Mouse (Mus musculus): ENCODE results near the gene Ssr2. TPM values are rescaled to one million over a fixed set of nuclear protein-coding genes. Genes with fewer than 3 reads are reported as not detected.
A peak's percentile ranks its signal among the peaks of the same experiment; 100 is the strongest.

The Ssr2 gene
- polyA plus RNA-seq, 1 experiment from 2014 or later = 187 TPM

GRCm38 (mm10) chr3:88620992-88621536, 45.4 kb downstream of the Ssr2 start:
- ATAC-seq (ENCODE audit: low read depth) (peak; percentile 69), DNase-seq (peak; percentile 60)
- peak overlapping the region; percentile 78 for H3K4me3 ChIP-seq (replicated peaks)
- H3K27ac ChIP-seq = peak overlapping the region; percentile 86
- peaks cover 88% of the 10 kb centered on the region for H3K4me1 ChIP-seq (replicated peaks)
- H3K4me2 ChIP-seq = peak overlapping the region; percentile 99
- under 1% methylated on average over 64 of the region's 64 CpGs for WGBS (ENCODE audit: insufficient replicate concordance)
- no peaks in the 10 kb centered on the region for H3K36me3 ChIP-seq
- H3K9ac ChIP-seq = peak overlapping the region; percentile 85
- no peaks in the 10 kb centered on the region for H3K9me3 ChIP-seq (replicated peaks)
- H3K27me3 ChIP-seq = 0 out of 2 replicates have a peak, but pooled peaks cover 5% of the 10 kb centered on the region

- ATAC-seq (ENCODE audit: low read depth) (no peak), DNase-seq (no peak)
- peaks cover 91% of the 10 kb centered on the region for H3K4me1 ChIP-seq (replicated peaks)
- H3K4me3 ChIP-seq (replicated peaks) = peak overlapping the region; percentile 78
- H3K4me2 ChIP-seq = peak overlapping the region; percentile 99
- 0 out of 2 replicates have a peak, but pooled peaks cover 5% of the 10 kb centered on the region for H3K27me3 ChIP-seq
- H3K9me3 ChIP-seq (replicated peaks) = no peaks in the 10 kb centered on the region
- WGBS (ENCODE audit: insufficient replicate concordance) = under 1% methylated on average over 36 of the region's 36 CpGs
- H3K27ac ChIP-seq = peak overlapping the region; percentile 86
- H3K36me3 ChIP-seq = no peaks in the 10 kb centered on the region
- peak overlapping the region; percentile 85 for H3K9ac ChIP-seq
These were observed 45.9 kb downstream of the Ssr2 start for GRCm38 (mm10) chr3:88621537-88622112.

GRCm38 (mm10) chr3:88622113-88622940, 46.7 kb downstream of the Ssr2 start:
- Histone ChIP-seq H3K9me3 (replicated peaks) (no peaks in the 10 kb centered on the region), H3K9ac (peak overlapping the region; percentile 85), H3K27ac (peak overlapping the region; percentile 86), H3K4me2 (peak overlapping the region; percentile 99), H3K4me3 (replicated peaks) (peak overlapping the region; percentile 78), H3K27me3 (0 out of 2 replicates have a peak, but pooled peaks cover 5% of the 10 kb centered on the region), H3K36me3 (no peaks in the 10 kb centered on the region), H3K4me1 (replicated peaks) (peaks cover 97% of the 10 kb centered on the region)
- DNase-seq (no peak), ATAC-seq (ENCODE audit: low read depth) (no peak)
- under 1% methylated on average over 24 of the region's 24 CpGs for WGBS (ENCODE audit: insufficient replicate concordance)

GRCm38 (mm10) chr3:88622941-88623345, 47.3 kb downstream of the Ssr2 start:
- H3K27ac ChIP-seq = peak overlapping the region; percentile 86
- no peaks in the 10 kb centered on the region for H3K36me3 ChIP-seq
- peak overlapping the region; percentile 78 for H3K4me3 ChIP-seq (replicated peaks)
- H3K4me2 ChIP-seq = peak overlapping the region; percentile 99
- no peaks in the 10 kb centered on the region for H3K9me3 ChIP-seq (replicated peaks)
- 0% methylated on average over 6 of the region's 6 CpGs for WGBS (ENCODE audit: insufficient replicate concordance)
- H3K27me3 ChIP-seq = 0 out of 2 replicates have a peak, but pooled peaks cover 5% of the 10 kb centered on the region
- ATAC-seq (ENCODE audit: low read depth) (no peak), DNase-seq (no peak)
- H3K9ac ChIP-seq = peak overlapping the region; percentile 85
- H3K4me1 ChIP-seq (replicated peaks) = peaks cover 100% of the 10 kb centered on the region

- Histone ChIP-seq H3K9me3 (replicated peaks) (no peaks in the 10 kb centered on the region), H3K27me3 (0 out of 2 replicates have a peak, but pooled peaks cover 5% of the 10 kb centered on the region), H3K36me3 (no peaks in the 10 kb centered on the region), H3K27ac (peak overlapping the region; percentile 86), H3K4me3 (replicated peaks) (peak overlapping the region; percentile 78), H3K4me2 (peak overlapping the region; percentile 99), H3K9ac (peak overlapping the region; percentile 85), H3K4me1 (replicated peaks) (peaks cover 100% of the 10 kb centered on the region)
- no peak for ATAC-seq (ENCODE audit: low read depth)
- WGBS (ENCODE audit: insufficient replicate concordance) = 4% methylated on average over 14 of the region's 15 CpGs
- no peak for DNase-seq
These were observed 47.9 kb downstream of the Ssr2 start for GRCm38 (mm10) chr3:88623346-88624135.

- 0 out of 2 replicates have a peak, but pooled peaks cover 5% of the 10 kb centered on the region for H3K27me3 ChIP-seq
- 25% methylated on average over 4 of the region's 4 CpGs for WGBS (ENCODE audit: insufficient replicate concordance)
- no peak for ATAC-seq (ENCODE audit: low read depth)
- peak overlapping the region; percentile 78 for H3K4me3 ChIP-seq (replicated peaks)
- peaks cover 100% of the 10 kb centered on the region for H3K4me1 ChIP-seq (replicated peaks)
- no peaks in the 10 kb centered on the region for H3K9me3 ChIP-seq (replicated peaks)
- H3K27ac ChIP-seq = no peak overlapping the region
- H3K9ac ChIP-seq = peak overlapping the region; percentile 9; the same call in 1 of the 2 replicates
- peaks cover 3% of the 10 kb centered on the region for H3K36me3 ChIP-seq
- H3K4me2 ChIP-seq = peak overlapping the region; percentile 99
- DNase-seq = no peak
These were observed 48.6 kb downstream of the Ssr2 start for GRCm38 (mm10) chr3:88624324-88624723.

GRCm38 (mm10) chr3:88624951-88625350, 49.3 kb downstream of the Ssr2 start:
- no peak overlapping the region for H3K4me3 ChIP-seq (replicated peaks)
- peak overlapping the region; percentile 99 for H3K4me2 ChIP-seq
- DNase-seq (no peak), ATAC-seq (ENCODE audit: low read depth) (no peak)
- H3K36me3 ChIP-seq = peaks cover 9% of the 10 kb centered on the region
- 0 out of 2 replicates have a peak overlapping the region, but pooled peaks have one; percentile 9 for H3K9ac ChIP-seq
- WGBS (ENCODE audit: insufficient replicate concordance) = 27% methylated on average over 2 of the region's 2 CpGs
- H3K4me1 ChIP-seq (replicated peaks) = peaks cover 99% of the 10 kb centered on the region
- no peaks in the 10 kb centered on the region for H3K9me3 ChIP-seq (replicated peaks)
- H3K27ac ChIP-seq = peak overlapping the region; percentile 47
- 0 out of 2 replicates have a peak, but pooled peaks cover 5% of the 10 kb centered on the region for H3K27me3 ChIP-seq

- H3K4me2 ChIP-seq = no peak overlapping the region
- DNase-seq (no peak), ATAC-seq (ENCODE audit: low read depth) (no peak)
- peak overlapping the region; percentile 47; the same call in 1 of the 2 replicates for H3K27ac ChIP-seq
- H3K27me3 ChIP-seq = 0 out of 2 replicates have a peak, but pooled peaks cover 1% of the 10 kb centered on the region
- 75% methylated on average over 7 of the region's 7 CpGs for WGBS (ENCODE audit: insufficient replicate concordance)
- H3K36me3 ChIP-seq = peaks cover 13% of the 10 kb centered on the region
- H3K4me3 ChIP-seq (replicated peaks) = no peak overlapping the region
- peaks cover 98% of the 10 kb centered on the region for H3K4me1 ChIP-seq (replicated peaks)
- no peaks in the 10 kb centered on the region for H3K9me3 ChIP-seq (replicated peaks)
- no peak overlapping the region for H3K9ac ChIP-seq
These were observed 49.9 kb downstream of the Ssr2 start for GRCm38 (mm10) chr3:88625531-88625930.

GRCm38 (mm10) chr3:88626316-88626715, 50.6 kb downstream of the Ssr2 start:
- H3K9ac ChIP-seq = peak overlapping the region; percentile 23
- H3K4me1 ChIP-seq (replicated peaks) = peaks cover 98% of the 10 kb centered on the region
- H3K27ac ChIP-seq = peak overlapping the region; percentile 51
- 0 out of 2 replicates have a peak overlapping the region, but pooled peaks have one; percentile 14 for H3K4me2 ChIP-seq
- H3K27me3 ChIP-seq = no peaks in the 10 kb centered on the region
- DNase-seq (no peak), ATAC-seq (ENCODE audit: low read depth) (no peak)
- 66% methylated on average over 7 of the region's 7 CpGs for WGBS (ENCODE audit: insufficient replicate concordance)
- peaks cover 14% of the 10 kb centered on the region for H3K36me3 ChIP-seq
- H3K9me3 ChIP-seq (replicated peaks) = no peaks in the 10 kb centered on the region
- no peak overlapping the region for H3K4me3 ChIP-seq (replicated peaks)

GRCm38 (mm10) chr3:88627114-88627513, 51.4 kb downstream of the Ssr2 start:
- Histone ChIP-seq H3K27me3 (no peaks in the 10 kb centered on the region), H3K4me1 (replicated peaks) (peaks cover 97% of the 10 kb centered on the region), H3K4me3 (replicated peaks) (no peak overlapping the region), H3K4me2 (peak overlapping the region; percentile 14; the same call in 1 of the 2 replicates), H3K9ac (peak overlapping the region; percentile 26; the same call in 1 of the 2 replicates), H3K27ac (peak overlapping the region; percentile 51), H3K36me3 (peaks cover 22% of the 10 kb centered on the region), H3K9me3 (replicated peaks) (no peaks in the 10 kb centered on the region)
- ATAC-seq (ENCODE audit: low read depth) (peak; percentile 87), DNase-seq (no peak)
- 13% methylated on average over 4 of the region's 4 CpGs for WGBS (ENCODE audit: insufficient replicate concordance)
